Mouse (Mus musculus) olfactory bulb, adult 2 months (tissue): Measurements from ENCODE around the gene Erbb3.

Source experiments
- CTCF ChIP-seq: fragments of 200-500 bp; IDR thresholded peaks from 2 replicates; pipeline ENCODE4 v1.5.1; 2012; ENCODE audit warnings: low read depth, mild to moderate bottlenecking, low read length, moderate library complexity; ENCODE audit not compliant: insufficient read depth
- POLR2A ChIP-seq: fragments of 200-500 bp; IDR thresholded peaks from 2 replicates; pipeline ENCODE4 v1.6.1; 2012; ENCODE audit warnings: mild to moderate bottlenecking, low read depth, low read length, moderate library complexity; ENCODE audit not compliant: insufficient read depth

DNA sequence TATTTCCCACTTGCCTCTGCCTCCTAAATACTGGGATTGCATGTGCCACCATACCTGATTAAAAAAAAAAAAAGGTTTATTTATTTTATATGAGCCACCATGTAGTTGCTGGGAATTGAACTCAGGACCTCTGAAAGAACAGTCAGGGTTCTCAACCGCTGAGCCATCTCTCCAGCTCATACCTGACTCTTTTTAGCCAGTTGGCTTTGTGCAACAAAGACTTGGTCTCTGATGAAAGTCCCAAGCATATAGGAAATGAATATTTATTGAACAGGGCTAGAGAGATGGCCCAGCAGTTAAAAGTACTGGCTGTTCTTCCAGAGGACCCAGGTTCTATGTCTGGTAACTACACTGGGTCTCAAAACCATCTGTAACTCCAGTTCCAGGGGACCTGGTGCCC lies 29.1 kb upstream of the Erbb3 start:
- TF ChIP-seq CTCF = no peak
- no peak for TF ChIP-seq POLR2A
